Mouse (Mus musculus): ENCODE measurements around the gene Dnah8. TPM values are rescaled to one million over a fixed set of nuclear protein-coding genes. Genes with fewer than 3 reads are reported as not detected.

Dnah8 gene
- polyA plus RNA-seq, 1 experiment from 2014 or later = 1.0 TPM

- Histone ChIP-seq H3K4me1 (no peaks in the 10 kb centered on the region), H3K27me3 (replicated peaks) (no peaks in the 10 kb centered on the region), H3K4me3 (replicated peaks) (no peak overlapping the region), H3K4me2 (no peak overlapping the region), H3K27ac (no peak overlapping the region), H3K9me3 (no peaks in the 10 kb centered on the region), H3K9ac (no peak overlapping the region), H3K36me3 (no peaks in the 10 kb centered on the region)
- ATAC-seq (ENCODE audit: insufficient read depth, low FRiP score, low read depth) = no peak
- 85% methylated on average over 9 of the region's 9 CpGs for WGBS
Observed at GRCm38 (mm10) chr17:30675021-30675740, 51.0 kb downstream of the Dnah8 start.

DNA sequence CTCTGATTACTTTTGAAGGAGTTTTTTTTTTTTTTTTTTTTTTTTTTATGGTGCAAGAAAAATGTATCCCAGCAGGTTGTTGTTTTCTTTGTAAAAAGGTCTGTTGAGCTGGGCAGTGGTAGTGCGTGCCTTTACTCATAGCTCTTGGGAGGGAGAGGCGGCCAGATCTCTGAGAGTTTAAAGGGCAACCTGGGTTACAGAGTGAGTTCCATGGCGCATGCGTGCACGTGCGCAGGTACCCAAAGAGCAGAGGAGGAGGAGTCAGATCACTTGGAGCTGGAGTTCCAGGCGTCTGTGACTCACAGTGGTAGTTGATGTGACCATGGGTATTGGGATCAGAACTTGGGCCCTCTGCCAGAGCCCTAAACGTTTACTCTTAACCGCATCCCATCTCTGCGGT is 54.4 kb downstream of the Dnah8 start:
- Histone ChIP-seq H3K36me3 (no peaks in the 10 kb centered on the region), H3K27me3 (replicated peaks) (no peaks in the 10 kb centered on the region), H3K4me2 (no peak overlapping the region), H3K9me3 (no peaks in the 10 kb centered on the region), H3K9ac (no peak overlapping the region), H3K4me3 (replicated peaks) (no peak overlapping the region), H3K27ac (no peak overlapping the region), H3K4me1 (no peaks in the 10 kb centered on the region)
- no peak for ATAC-seq (ENCODE audit: insufficient read depth, low FRiP score, low read depth)
- WGBS = 87% methylated on average over 10 of the region's 10 CpGs

DNA sequence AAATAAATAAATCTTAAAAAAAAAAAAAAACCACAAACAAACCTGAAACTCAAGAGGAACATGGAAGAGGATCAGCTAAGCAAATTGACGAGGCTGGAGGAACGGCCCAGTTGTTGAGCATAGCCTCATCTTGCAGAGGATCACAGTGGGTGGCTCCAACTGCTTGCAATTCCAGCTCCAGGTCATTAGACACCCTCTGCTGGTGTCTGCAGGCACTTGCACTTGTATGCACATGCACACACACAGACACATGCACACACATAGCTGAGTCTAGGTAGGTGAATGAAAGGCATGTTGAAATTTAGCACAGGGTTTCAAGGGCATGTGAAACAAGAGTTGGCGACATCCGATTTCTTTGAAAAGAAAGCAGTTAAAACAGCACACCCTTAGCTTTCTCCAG is 55.5 kb downstream of the Dnah8 start:
- no peak overlapping the region for H3K27ac ChIP-seq
- no peak for ATAC-seq (ENCODE audit: insufficient read depth, low FRiP score, low read depth)
- H3K9me3 ChIP-seq = no peaks in the 10 kb centered on the region
- no peak overlapping the region for H3K4me3 ChIP-seq (replicated peaks)
- no peaks in the 10 kb centered on the region for H3K4me1 ChIP-seq
- H3K4me2 ChIP-seq = no peak overlapping the region
- H3K9ac ChIP-seq = no peak overlapping the region
- no peaks in the 10 kb centered on the region for H3K27me3 ChIP-seq (replicated peaks)
- WGBS = 90% methylated on average over 4 of the region's 4 CpGs
- no peaks in the 10 kb centered on the region for H3K36me3 ChIP-seq

- H3K27me3 ChIP-seq (replicated peaks) = no peaks in the 10 kb centered on the region
- H3K4me1 ChIP-seq = no peaks in the 10 kb centered on the region
- no peaks in the 10 kb centered on the region for H3K9me3 ChIP-seq
- no peak overlapping the region for H3K4me2 ChIP-seq
- ATAC-seq (ENCODE audit: insufficient read depth, low FRiP score, low read depth) = no peak
- 21% methylated on average over 5 of the region's 5 CpGs for WGBS
- H3K9ac ChIP-seq = no peak overlapping the region
- no peak overlapping the region for H3K4me3 ChIP-seq (replicated peaks)
- no peak overlapping the region for H3K27ac ChIP-seq
- no peaks in the 10 kb centered on the region for H3K36me3 ChIP-seq
Observed at GRCm38 (mm10) chr17:30681604-30682003, 57.5 kb downstream of the Dnah8 start.

DNA sequence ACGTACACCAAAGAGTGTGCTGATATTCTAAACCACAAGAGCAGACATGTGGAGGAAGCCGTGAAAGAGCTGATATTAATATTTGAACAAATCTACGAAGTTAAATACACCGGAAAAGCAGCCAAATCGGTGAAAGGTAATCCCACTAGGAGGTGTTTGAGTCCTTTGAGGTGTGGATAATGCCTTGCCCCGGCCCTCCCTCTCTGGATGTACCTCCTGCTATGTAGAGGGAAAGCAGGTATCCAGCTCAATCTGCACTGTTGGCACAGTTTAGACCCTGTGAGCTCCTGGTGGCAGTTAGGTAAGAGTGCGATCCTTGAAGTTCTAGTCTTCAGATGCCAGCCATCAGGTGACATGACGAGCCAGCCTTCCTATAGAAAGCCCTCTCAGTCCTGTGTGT is 66.0 kb downstream of the Dnah8 start:
- H3K4me1 ChIP-seq = no peaks in the 10 kb centered on the region
- no peaks in the 10 kb centered on the region for H3K36me3 ChIP-seq
- H3K4me3 ChIP-seq (replicated peaks) = no peak overlapping the region
- H3K27ac ChIP-seq = no peak overlapping the region
- H3K4me2 ChIP-seq = no peak overlapping the region
- no peak for ATAC-seq (ENCODE audit: insufficient read depth, low FRiP score, low read depth)
- H3K27me3 ChIP-seq (replicated peaks) = no peaks in the 10 kb centered on the region
- 79% methylated on average over 8 of the region's 8 CpGs for WGBS
- no peak overlapping the region for H3K9ac ChIP-seq
- H3K9me3 ChIP-seq = no peaks in the 10 kb centered on the region

- Histone ChIP-seq H3K27ac (no peak overlapping the region), H3K4me3 (replicated peaks) (no peak overlapping the region), H3K4me1 (no peaks in the 10 kb centered on the region), H3K36me3 (no peaks in the 10 kb centered on the region), H3K4me2 (no peak overlapping the region), H3K27me3 (replicated peaks) (no peaks in the 10 kb centered on the region), H3K9me3 (no peaks in the 10 kb centered on the region), H3K9ac (no peak overlapping the region)
- WGBS = 72% methylated on average over 2 of the region's 2 CpGs
- no peak for ATAC-seq (ENCODE audit: insufficient read depth, low FRiP score, low read depth)
Observed at GRCm38 (mm10) chr17:30691481-30691880, 67.3 kb downstream of the Dnah8 start.

GRCm38 (mm10) chr17:30694281-30694680 is 70.1 kb downstream of the Dnah8 start:
- Histone ChIP-seq H3K27ac (no peak overlapping the region), H3K4me2 (no peak overlapping the region), H3K4me3 (replicated peaks) (no peak overlapping the region), H3K9me3 (no peaks in the 10 kb centered on the region), H3K9ac (no peak overlapping the region), H3K27me3 (replicated peaks) (no peaks in the 10 kb centered on the region), H3K4me1 (no peaks in the 10 kb centered on the region), H3K36me3 (no peaks in the 10 kb centered on the region)
- 75% methylated on average over 9 of the region's 9 CpGs for WGBS
- ATAC-seq (ENCODE audit: insufficient read depth, low FRiP score, low read depth) = no peak

- Histone ChIP-seq H3K4me2 (no peak overlapping the region), H3K4me1 (no peaks in the 10 kb centered on the region), H3K9ac (no peak overlapping the region), H3K4me3 (replicated peaks) (no peak overlapping the region), H3K27me3 (replicated peaks) (no peaks in the 10 kb centered on the region), H3K9me3 (no peaks in the 10 kb centered on the region; the same call in 1 of the 2 replicates), H3K36me3 (no peaks in the 10 kb centered on the region), H3K27ac (no peak overlapping the region)
- no peak for ATAC-seq (ENCODE audit: insufficient read depth, low FRiP score, low read depth)
- 65% methylated on average over 3 of the region's 3 CpGs for WGBS
Observed at GRCm38 (mm10) chr17:30714732-30715131, 90.6 kb downstream of the Dnah8 start.

DNA sequence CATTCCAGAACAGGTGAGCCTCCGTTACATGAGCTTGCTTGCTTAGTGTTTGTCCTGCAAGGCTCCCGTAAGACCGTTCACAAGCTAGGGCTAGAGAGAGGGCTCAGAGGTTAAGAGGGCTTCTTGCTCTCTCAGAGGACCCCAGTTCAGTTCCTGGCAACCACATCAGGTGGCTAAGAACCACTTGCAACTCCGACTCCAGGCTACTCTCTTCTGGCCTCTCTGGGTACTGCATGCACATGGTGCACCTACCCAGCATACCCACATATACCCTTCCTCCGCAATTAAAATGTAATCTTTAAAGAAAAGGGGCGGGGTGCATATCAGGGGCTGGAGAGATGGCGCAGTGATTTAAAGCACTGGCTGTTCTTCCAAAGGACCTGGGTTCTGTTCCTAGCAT is 94.0 kb downstream of the Dnah8 start:
- Histone ChIP-seq H3K9me3 (no peaks in the 10 kb centered on the region; the same call in 1 of the 2 replicates), H3K27me3 (replicated peaks) (no peaks in the 10 kb centered on the region), H3K4me1 (no peaks in the 10 kb centered on the region), H3K9ac (no peak overlapping the region), H3K27ac (no peak overlapping the region), H3K4me2 (no peak overlapping the region), H3K4me3 (replicated peaks) (no peak overlapping the region), H3K36me3 (no peaks in the 10 kb centered on the region)
- 93% methylated on average over 7 of the region's 7 CpGs for WGBS
- ATAC-seq (ENCODE audit: insufficient read depth, low FRiP score, low read depth) = no peak

- Histone ChIP-seq H3K9ac (no peak overlapping the region), H3K36me3 (no peaks in the 10 kb centered on the region), H3K27me3 (replicated peaks) (no peaks in the 10 kb centered on the region), H3K9me3 (no peaks in the 10 kb centered on the region; the same call in 1 of the 2 replicates), H3K27ac (no peak overlapping the region), H3K4me1 (no peaks in the 10 kb centered on the region), H3K4me2 (no peak overlapping the region), H3K4me3 (replicated peaks) (no peak overlapping the region)
- 85% methylated on average over 5 of the region's 5 CpGs for WGBS
- no peak for ATAC-seq (ENCODE audit: insufficient read depth, low FRiP score, low read depth)
Observed at GRCm38 (mm10) chr17:30719031-30719430, 94.9 kb downstream of the Dnah8 start.

DNA sequence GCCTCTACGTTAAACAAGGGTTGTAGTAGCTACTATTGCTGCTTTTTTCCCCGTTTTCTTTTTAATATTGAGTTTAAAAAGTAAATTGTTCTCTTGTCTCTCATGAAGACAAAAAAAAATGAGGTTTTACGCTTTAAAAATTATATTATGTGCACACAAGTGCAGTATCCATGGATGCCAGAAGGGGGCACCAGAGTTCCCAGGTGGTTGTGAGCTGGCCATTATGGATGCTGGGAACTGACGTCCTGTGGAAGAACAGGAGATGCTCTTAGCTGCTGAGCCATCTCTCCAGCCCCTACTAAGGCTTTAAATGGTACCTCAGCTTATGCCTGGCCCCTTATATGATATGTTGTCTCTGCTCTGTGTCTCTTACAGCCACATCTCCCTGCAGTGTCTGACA is 103.6 kb downstream of the Dnah8 start:
- Histone ChIP-seq H3K4me3 (replicated peaks) (no peak overlapping the region), H3K4me1 (no peaks in the 10 kb centered on the region), H3K36me3 (no peaks in the 10 kb centered on the region), H3K9me3 (no peaks in the 10 kb centered on the region), H3K4me2 (no peak overlapping the region), H3K27me3 (replicated peaks) (no peaks in the 10 kb centered on the region), H3K27ac (no peak overlapping the region), H3K9ac (no peak overlapping the region)
- no peak for ATAC-seq (ENCODE audit: insufficient read depth, low FRiP score, low read depth)
- 66% methylated on average over 4 of the region's 4 CpGs for WGBS

DNA sequence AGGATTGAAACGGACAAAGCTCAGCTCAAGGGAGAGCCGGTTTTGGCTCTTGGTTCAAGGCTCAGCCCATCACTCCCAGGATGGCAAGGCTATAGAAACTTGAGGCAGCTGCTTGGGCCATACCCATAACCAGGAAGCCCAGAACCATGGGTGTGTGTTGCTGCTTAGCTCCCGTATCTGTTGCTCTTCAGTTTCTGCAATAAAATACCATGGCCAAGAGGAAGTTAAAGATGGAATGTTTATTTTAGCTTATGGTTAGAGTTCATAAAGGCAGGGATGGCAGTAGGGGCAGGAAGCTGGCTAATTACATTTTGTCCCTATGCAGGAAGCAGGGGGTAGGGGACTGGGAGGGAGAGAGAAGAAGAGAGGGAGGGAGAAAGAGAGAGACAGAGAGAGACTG is 108.6 kb downstream of the Dnah8 start:
- Histone ChIP-seq H3K27ac (no peak overlapping the region), H3K9me3 (no peaks in the 10 kb centered on the region), H3K9ac (no peak overlapping the region), H3K27me3 (replicated peaks) (no peaks in the 10 kb centered on the region), H3K36me3 (no peaks in the 10 kb centered on the region), H3K4me3 (replicated peaks) (no peak overlapping the region), H3K4me2 (no peak overlapping the region), H3K4me1 (no peaks in the 10 kb centered on the region)
- 68% methylated on average over 3 of the region's 3 CpGs for WGBS
- ATAC-seq (ENCODE audit: insufficient read depth, low FRiP score, low read depth) = no peak

- no peak overlapping the region for H3K27ac ChIP-seq
- no peaks in the 10 kb centered on the region for H3K36me3 ChIP-seq
- no peak for ATAC-seq (ENCODE audit: insufficient read depth, low FRiP score, low read depth)
- H3K27me3 ChIP-seq (replicated peaks) = no peaks in the 10 kb centered on the region
- no peaks in the 10 kb centered on the region for H3K4me1 ChIP-seq
- 79% methylated on average over 8 of the region's 8 CpGs for WGBS
- H3K4me3 ChIP-seq (replicated peaks) = no peak overlapping the region
- H3K9ac ChIP-seq = no peak overlapping the region
- H3K9me3 ChIP-seq = no peaks in the 10 kb centered on the region
- H3K4me2 ChIP-seq = no peak overlapping the region
Observed at GRCm38 (mm10) chr17:30734770-30735169, 110.6 kb downstream of the Dnah8 start.
